Mouse (Mus musculus): ENCODE results near the gene Cym.
A peak's percentile ranks its signal among the peaks of the same experiment; 100 is the strongest.

The Cym gene

DNA sequence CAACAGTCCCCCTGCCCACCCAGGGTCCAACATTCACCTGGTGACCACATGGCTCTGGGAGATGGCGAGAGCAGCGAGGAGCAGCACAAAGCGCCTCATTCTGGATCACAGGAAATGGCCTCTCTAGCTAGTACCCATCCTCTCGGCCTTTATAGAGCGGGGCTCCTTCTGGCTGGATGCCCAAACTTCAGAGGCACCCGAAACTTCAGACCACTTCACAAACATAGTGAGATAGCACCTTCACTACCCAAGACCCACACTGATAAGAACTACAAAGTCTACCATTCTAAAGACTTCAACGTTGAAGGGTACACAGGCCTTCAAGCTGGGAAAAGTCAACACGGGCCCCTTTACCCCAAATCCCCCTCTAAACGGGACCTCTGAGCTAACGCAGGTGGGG lies at the start of gene Cym:
Cym (minus strand) TSS at position 125 of the 400 bp plus-strand sequence.
- no peak for DNase-seq

DNA sequence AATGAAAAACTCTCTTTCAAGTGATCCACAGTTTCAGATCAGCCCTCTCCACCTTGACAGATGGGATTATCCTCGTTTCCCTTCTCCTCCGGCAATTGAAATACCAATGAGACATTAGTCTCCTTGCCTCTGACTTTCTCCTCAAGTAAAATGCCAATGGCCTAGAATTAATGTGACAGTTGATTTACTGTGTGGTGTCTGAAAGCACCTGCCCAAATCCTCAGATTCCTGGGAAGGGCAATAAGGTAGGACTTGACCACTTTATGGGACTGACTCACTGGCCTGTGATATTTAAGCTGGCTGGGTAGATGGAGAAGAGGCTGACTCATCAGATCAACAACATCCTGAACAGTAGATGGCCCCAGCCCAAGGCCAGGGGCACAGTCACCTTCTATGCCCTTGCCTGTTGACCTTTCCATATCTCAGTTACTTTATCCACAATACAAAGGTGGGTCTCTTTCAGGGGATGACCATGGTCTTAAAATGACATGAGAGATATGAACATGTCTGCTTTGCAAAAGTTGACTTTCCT lies 45.3 kb upstream of the Cym start:
- DNase-seq, result no peak

DNA sequence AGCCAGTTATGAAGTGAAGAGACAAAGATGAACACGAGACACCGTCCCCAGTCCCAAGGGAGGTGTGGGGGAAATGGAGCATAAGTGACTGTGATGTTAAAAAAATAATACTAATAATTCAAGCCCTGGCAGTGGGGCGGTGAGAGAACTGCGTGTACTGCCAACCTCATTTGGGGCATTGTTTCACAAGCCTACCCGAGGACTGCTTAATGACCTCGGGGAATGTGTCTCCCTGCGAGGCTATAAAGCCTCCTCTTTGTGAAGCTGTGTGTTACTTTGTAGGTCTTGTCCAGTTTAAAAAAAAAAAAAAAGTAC lies 40.3 kb upstream of the Cym start:
- peak in 1 of 2 experiments; percentile 42 for DNase-seq

DNA sequence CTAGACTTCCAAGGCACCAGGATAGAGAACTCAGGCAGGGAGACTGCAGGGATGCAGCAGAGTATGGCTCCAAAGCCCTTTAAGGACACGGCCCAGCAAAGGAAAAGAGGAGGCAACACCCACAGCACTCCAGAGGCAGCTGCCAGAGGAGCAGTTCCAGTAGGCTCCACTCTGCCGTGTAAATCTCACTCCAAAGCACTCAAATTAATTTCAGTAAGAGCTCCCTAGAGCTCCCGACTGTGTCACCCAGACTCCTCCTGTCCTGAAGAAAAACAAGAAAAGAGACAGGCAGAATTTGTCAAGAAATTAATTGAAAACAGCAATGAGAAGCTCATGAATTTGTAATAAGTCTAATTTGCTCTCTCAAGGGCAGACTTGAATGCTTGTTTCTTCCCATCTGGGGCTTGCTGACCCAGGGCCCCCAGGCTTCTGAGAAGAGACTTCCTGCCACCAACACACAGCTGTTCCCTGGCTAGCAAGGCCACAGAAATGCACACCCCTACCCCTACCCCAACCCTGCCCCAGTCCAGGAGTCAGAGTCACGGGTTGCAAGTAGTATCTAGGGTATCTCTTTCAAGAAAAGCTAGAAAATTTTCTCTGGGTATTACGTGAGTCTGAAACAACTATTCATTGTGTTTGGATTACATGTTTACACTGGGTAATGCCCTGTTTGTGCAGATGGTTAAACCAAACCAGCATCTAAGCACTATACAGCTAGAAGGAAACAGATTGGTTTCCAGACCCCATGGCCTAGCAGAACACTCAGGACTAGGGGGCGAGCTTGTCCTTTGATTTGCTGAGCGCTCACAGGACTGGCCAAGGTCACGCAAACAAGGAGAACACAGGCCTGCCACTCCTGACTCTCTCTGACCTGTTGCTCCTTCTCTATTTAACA lies 39.7 kb upstream of the Cym start:
- no peak for DNase-seq

DNA sequence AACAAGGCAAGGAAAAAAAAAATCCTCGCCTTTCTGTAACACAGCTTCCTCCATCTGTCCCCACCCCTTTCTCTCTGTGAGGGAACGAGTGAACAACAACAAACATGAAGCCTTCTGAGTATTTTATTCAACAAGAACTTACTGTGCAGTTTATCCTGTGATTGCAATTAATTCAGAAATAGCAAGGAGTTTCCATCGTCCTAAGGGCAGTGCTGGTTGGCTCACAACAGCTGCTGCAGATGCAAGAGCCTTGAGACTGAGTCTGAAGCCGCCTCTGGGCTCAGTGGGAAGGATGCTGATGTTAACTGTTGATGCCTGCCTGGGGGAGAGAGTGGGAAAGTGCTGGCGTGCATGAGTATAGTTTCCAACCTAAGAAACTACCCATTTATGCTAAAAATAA lies 36.4 kb upstream of the Cym start:
- DNase-seq, result no peak

DNA sequence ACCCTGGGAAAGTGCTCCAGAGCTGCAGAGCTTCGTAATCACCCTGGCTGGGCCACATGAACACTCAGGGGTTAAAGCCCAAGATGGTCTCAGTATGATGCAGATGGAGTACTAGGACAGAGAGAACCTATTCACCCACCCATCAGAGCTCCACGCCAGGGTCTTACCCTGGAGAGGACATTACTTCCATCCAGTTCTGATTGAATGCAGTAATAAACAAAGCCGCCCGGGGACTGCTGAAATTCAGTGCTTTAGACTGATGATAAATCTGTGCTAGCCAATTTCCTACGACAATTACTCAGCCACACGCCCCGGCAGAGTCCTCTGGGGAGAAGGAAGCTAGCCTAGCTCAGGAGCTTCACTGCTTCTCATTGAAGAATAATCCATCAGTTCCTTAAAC lies 35.2 kb upstream of the Cym start:
- DNase-seq, result no peak

DNA sequence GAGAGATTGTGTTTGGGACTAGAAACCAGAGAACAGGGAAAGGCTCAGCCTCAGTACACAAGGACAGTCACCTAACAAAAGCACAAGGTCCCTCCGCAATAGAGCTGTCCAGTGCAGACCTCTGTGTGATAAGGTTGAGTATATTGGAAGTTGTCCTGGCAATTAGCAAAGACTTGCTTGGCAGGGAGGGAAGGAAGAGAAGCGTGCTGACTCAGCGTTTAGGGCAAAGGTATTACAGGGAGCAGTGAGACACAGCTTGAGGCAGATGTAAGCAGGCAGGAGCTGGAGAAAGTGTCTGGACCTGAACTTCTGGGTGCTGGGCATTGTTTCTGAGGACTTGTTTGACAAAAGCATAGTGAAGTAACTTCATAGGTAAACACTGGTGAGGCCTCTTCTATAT lies 34.5 kb upstream of the Cym start:
- DNase-seq, result no peak

DNA sequence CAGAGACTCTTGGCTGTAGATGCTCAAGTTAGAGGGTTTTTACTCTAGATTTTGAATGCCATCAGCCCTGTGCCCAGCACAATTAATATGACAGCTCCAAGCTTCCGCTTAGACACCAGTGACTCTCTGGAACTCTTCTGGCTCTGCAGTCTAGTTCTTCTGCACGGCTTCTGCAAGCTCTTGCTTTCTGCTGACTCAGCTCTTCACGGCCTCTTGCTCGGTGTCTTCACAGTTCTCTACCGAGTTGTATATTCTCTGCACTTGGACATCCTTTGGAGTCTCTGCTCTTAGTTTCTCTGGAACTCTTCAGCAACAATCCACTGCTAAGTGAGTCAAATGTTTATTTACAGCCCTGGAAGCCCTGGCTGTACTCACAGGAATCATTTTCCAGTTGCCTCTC lies 32.4 kb upstream of the Cym start:
- DNase-seq, result no peak

DNA sequence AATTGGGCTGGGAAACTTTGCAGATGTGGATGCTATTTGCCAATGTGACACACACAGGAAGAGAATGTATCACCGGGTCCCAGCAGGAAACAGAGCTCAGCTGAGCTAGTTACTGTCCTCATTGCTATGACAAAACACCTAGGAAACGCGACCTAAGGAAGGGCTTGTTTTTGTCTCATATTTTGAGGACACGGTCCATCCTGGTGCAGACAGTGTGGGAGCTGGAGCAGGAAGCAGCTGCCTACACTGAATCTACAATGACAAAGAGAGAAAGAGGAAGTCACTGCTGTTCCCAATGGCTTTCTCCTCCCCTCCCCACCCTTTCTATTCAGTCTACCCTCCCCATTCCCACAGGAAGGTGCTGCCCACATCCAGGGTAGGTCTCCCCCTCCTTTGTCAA lies 30.5 kb upstream of the Cym start:
- DNase-seq, result peak in 1 of 2 experiments; percentile 28

DNA sequence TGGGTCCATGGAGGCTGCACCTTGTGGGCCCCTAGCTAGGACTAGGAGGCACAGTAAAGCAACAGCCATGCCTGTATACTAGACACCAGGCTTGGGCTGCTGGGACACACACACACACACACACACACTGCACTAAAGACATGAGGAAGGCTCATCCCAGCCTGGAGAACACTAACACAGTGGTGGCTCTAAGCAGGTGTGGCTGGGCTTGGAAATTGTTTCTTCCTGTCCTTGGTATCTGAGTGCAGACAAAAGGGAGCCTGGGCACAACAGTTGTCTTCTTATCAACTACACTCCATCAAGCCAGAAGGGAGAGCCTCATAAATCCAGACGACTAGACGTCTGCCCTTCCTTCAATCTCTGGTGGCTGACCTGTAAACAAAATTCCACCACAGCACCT lies 28.8 kb upstream of the Cym start:
- no peak for DNase-seq

DNA sequence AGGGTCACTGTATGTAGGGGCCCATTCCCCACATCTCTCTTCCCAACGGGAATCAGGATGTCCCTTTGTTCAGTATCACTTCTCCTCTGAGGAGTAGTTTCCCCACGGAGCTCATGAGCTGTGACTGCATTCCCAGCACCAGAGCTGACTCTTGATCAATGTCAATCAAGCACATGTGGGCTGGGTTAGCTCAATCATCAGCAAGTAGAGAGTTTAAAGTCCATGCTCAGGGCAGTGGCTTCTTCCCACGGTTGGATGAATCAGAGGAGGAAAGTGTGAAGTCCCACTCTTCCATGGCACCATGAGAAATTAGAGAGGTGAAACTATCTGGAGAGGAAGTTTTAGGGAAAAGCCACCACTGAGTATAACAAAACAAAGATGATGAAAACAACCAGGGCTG lies 27.5 kb upstream of the Cym start:
- DNase-seq, result no peak

DNA sequence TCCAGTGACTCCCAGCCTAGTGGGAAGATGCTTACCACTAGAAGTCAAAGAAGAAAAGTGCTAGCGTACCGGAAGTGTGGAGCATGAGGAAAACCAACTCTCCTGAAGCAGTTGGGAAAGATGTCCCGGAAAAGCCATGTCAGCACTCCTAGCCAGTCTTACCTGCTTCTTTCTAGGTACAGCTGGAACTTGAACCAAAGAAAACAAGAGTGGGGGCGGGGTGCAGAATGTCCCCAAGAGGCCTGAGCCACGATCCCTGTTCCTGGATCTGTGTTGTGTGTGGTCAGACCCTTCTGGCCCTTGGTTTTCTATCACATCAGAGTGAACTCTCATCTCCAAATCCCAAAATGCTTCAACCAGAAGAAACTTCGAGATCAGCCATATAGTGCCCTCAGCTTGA lies 25.3 kb upstream of the Cym start:
- DNase-seq, result no peak

DNA sequence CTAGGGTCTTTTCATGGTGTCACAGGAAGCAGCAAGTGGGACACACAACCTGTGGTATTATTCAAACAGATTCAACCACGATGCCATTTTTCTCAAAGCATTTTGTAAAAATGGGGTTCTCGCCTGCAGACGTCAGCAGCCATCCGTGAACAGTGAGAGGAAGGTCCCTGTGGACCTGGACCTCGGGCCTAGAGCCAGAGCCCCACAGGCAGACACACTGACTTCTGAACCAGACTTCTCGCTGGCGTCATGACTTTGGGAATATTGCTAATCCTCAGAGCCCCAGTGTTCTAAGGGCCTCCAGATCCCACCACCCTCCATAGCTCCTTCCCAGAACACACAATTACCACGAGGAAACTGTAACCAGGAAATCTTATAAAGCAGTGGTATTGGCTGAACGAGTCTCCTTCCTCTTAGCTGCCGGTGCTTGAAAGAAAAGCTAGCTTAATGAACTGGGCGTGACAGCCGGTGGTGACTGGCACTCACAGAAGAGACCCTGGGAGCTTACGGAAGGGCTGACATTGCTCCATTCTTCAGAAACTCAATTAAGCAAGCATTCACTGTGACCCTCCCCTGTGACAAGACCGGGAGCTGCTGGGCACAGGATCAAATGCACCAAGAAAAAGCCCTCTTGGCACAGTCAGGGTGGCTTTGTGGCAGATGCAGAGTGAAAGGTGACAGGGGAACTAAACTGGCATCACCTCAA lies 20.0 kb upstream of the Cym start:
- DNase-seq, result no peak

DNA sequence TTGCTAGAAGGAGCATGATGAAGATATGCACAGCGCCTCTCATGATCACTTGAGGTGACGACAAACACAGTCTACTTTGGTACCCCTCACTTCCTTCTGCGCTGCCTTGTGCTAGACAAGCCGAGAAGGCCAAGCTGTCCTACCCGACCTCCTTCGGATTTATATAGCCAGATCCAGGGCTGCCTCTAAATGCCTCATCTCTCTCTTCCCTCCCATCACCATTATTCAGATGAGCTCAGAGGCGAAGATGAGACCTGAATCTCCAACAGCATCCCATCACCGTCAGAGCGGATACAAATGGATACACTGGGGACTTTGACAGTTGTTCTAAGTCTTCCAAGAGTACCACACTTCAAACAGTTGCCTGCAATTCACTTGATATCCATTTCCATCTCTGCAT lies 18.1 kb upstream of the Cym start, which contains the start of gene Prok1:
Prok1 (minus strand) TSS at position 101 of the 400 bp plus-strand sequence.
- DNase-seq, result no peak

DNA sequence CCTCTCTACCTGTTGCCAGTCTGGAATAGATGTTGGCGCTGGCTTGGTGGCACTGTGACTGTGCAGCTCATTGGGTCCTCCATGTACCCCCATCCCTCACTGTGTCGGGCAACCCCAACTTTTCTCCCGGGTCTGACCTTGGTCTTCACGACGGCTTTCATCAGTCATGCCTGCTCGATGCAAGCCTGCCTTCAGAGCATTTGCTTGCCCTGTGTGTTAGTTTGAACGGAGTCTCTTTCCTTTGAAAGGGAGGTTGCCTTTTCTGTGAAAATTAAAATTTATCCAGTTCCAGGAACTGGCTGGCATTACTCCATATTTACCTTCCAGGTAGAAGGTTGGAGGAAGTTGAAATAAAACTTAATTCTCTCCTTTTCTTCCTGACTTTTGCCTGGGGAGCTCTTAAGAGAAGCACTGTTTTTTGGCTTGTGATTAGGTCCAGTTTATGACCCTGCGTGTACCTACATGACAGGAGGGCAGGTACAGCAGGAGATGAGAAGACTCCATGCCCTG lies 17.0 kb upstream of the Cym start:
- DNase-seq, result no peak

DNA sequence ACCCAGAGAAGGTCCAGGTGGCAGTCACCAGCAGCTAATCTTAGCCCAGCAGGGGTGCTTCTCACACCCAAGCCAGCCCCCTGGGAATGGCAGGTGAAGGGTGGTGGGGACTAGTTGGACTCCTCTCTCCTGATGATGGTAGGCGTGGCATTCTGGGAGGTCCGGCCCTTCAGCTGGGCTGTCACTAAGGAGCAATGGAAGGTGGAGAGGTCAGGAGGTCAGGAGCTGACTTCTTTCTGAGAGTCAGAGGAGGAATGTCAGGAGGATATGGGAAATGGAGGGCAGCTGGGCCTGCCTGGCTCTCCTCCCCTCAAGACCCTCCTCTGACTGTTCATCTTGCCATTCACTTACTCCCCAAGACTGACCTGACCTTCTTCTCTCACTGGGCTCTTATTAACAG lies 16.5 kb upstream of the Cym start:
- no peak for DNase-seq

DNA sequence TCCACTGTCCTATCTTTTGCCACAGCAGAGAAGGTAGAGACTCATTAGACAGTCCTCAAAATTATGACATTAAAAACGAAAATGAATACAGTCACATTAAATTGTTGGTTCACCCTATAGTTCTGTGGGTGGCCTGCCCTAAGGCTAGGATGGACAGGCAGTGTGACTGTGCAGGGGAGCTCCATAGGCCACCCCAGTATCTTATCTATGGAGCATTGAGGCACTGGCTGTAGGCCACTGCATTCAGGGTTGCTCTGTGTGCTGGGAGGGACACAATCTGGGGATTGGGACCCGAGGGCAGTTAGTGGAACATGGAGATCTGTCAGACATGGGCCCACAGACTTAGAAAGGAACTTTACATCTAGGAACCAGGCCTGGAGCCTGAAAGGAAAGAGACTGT lies 12.4 kb upstream of the Cym start:
- no peak for DNase-seq

DNA sequence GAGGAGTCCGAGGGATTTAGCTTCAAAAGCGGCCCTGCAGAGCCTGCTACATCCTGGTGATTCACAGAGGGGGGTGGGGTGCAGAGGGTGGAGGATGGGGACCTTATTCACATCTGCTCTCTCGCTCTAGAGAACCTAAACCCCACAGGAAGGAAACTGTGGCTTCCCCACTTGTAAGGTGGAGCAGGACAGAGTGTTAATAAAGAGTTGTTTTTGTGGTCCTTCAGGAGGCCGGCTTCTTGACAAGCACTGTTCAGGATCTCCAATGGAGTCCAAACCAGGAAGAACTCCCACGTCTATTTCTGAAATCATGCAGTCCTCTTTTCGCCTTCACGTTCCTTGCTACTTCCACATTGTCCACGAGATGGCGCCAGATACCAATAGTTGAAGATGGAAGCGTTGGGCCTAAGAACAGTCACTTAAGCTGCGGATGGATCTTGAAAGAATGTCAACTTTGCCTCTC lies 11.8 kb upstream of the Cym start:
- peak; percentile 51 to 84 for DNase-seq

DNA sequence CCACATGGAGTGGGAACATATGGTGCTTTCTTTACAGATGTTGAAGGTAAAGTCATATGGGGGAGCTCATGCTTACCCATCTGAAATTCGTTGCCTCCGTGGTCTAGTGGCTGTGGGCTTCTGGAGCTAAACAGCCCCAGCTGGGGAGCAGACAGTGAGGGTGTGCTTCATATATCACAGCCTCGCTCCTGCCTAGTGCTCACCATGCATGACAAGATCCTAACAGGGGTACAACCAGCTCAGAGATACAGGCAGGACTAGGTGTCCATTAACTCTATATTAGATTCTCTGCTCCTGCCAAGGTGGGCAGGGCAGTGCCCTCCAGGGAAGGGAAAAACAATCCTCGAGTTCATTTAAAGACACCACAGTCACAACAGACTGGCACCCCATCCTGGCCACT lies 9.7 kb upstream of the Cym start:
- no peak for DNase-seq

DNA sequence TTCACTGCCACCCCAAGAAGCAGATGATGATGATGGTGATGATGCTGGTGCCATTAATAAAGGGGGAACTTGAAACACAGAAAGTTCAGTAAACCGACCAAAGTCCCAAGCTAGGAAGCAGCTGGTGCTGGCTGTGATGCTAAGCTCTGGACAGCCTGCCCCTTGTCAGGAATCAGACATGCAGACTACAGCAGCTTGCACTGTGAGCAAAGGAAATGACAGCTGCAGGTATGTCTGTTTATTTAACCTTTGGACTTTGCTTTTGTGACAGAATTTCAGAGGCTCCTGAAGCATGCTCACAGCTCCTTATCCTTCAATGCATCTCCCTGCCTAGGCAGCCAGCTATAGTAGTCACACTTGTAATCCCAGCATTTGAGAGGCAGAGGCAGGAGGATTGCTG lies 9.0 kb upstream of the Cym start, which contains the start of gene A630076J17Rik:
A630076J17Rik (plus strand) TSS at position 88 of the 400 bp plus-strand sequence.
- DNase-seq, result no peak

DNA sequence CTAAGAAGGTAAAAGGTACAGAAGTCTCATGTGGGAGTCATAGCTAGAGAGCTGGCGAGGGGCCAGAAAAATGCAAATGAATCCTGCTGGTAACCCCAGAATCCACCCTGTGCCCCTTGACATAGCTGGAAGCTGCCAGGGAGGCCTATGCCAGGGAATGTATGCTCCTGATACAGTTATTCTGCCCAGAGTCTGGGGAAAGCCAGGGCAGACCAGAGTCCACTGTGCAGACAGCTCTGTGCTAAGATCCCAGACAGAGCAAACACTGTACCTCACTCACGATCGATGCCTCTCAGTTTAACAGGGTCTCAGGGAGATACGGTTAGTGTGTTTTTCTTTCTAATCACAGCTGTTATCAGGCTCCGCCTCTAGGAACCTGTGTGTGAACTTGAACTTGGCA lies 8.3 kb upstream of the Cym start:
- DNase-seq, result no peak

DNA sequence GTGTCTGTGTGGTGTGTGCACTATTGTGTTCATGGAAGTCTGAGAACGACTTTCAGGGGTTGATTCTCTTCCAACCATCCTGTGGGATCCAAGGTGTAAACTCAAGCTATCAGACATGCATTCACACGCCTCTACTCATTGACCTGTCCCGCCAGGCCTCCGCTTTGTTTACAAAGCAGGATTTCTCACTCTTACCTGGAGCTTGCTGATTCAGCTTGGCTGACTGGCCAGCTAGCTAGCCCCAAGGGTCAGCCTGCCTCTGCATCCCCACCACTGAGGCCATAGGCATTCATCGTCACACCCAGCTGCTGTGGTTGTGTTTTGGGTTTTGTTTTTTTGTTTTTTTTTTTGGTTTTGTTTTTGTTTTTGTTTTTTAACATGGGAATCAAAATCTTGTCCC lies 7.7 kb upstream of the Cym start:
- no peak for DNase-seq

DNA sequence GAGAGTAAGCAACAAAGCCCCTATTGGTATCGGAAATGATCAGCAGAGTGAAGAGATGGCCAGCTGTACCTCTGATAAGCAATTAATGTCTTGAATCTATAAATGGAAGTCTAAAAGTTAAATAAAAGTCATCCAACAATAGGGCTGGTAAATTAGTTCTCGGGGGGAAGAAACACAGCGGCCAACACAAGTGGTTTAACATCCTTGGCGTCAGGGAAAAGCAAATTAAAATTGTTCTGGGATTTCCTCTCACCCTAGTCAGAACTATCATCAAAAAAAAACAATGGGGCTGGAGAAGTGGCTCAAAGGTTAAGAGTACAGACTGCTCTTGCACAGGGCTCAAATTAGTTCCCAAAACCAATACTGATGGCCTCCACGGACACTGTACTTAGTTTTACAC lies 4.3 kb upstream of the Cym start:
- DNase-seq, result no peak

DNA sequence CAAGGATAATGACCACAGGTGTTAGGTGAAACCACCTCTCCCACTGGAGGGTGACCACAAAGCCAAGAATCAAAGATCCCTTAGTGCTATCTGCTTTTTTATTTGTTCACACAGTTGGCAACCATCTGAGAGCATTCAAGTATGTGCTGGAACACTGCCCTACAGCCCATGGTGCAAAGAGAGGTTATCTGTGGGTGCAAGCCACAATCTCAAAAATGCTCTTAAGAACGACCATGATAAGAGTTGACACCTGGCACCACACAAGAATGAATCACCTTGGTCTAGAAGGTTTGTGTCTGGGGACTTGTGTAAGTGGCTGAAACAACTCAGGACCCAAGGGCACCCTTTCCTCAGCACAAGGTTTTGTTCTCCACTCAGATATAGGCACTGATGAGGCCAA lies 1.7 kb upstream of the Cym start:
- peak; percentile 9 to 41 for DNase-seq
